Mouse (Mus musculus): ENCODE measurements around the gene Cebpb. TPM values are rescaled to one million over a fixed set of nuclear protein-coding genes. Genes with fewer than 3 reads are reported as not detected.

Cebpb gene
- polyA plus RNA-seq, 1 experiment = 5.8 TPM

DNA sequence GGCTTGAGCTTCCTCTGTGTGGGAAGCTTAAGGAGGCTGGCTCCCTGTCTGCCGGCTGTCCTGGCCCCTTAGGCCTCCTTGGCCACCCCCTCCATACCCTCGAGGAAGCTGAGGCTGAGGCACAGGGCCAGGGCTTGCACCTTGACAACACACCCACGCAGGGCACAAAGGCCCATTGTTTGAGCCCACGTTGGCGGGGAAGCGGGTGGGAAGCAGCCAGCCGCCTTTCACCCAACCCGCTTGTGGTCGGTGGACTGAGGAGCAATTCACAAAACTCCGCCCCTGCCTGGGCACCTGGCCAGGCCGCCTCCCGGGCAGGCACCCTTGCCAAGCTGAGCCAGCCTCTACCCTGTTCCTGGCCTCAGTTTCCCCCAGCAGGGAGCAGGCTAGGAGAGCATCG is 38.4 kb downstream of the Cebpb start:
- no peak for TF ChIP-seq CTCF (IDR thresholded peaks at IDR 0.05; ENCODE audit: borderline replicate concordance, extremely low read depth, insufficient read depth, insufficient read length)
- TF ChIP-seq POLR2A (IDR thresholded peaks at IDR 0.05; ENCODE audit: borderline replicate concordance, extremely low read depth, insufficient read depth, insufficient read length, poor library complexity, severe bottlenecking) = no peak
- DNase-seq (ENCODE audit: low read depth) = peak; percentile 90

DNA sequence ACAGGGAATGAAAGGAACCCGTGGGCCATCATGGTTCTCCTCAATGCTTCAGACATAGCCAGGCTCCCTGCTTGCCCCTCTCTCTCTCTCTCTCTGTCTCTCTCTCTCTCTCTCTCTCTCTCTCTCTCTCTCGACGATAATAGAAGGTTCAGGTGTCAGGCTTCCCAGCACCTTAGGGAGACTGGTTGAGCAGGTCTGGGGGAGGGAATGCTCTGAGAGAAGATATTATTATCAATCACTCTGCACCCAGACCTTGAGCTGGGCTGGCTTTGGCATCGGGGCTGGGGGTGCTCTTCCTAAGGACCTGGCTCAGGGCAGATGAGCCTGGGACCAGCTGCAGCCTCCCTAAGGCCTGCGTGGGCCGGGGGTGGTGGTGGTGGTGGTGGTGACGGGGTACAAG is 41.3 kb downstream of the Cebpb start:
- DNase-seq (ENCODE audit: low read depth) = no peak
- no peak for TF ChIP-seq CTCF (IDR thresholded peaks at IDR 0.05; ENCODE audit: borderline replicate concordance, extremely low read depth, insufficient read depth, insufficient read length)
- no peak for TF ChIP-seq POLR2A (IDR thresholded peaks at IDR 0.05; ENCODE audit: borderline replicate concordance, extremely low read depth, insufficient read depth, insufficient read length, poor library complexity, severe bottlenecking)

- no peak for DNase-seq (ENCODE audit: low read depth)
- no peak for TF ChIP-seq POLR2A (IDR thresholded peaks at IDR 0.05; ENCODE audit: borderline replicate concordance, extremely low read depth, insufficient read depth, insufficient read length, poor library complexity, severe bottlenecking)
- TF ChIP-seq CTCF (IDR thresholded peaks at IDR 0.05; ENCODE audit: borderline replicate concordance, extremely low read depth, insufficient read depth, insufficient read length) = no peak
These were observed 42.4 kb downstream of the Cebpb start for GRCm38 (mm10) chr2:167731149-167731548.

- no peak for TF ChIP-seq POLR2A (IDR thresholded peaks at IDR 0.05; ENCODE audit: borderline replicate concordance, extremely low read depth, insufficient read depth, insufficient read length, poor library complexity, severe bottlenecking)
- TF ChIP-seq CTCF (IDR thresholded peaks at IDR 0.05; ENCODE audit: borderline replicate concordance, extremely low read depth, insufficient read depth, insufficient read length) = no peak
- DNase-seq (ENCODE audit: low read depth) = no peak
These were observed 46.1 kb downstream of the Cebpb start for GRCm38 (mm10) chr2:167734861-167735260.

- TF ChIP-seq CTCF (IDR thresholded peaks at IDR 0.05; ENCODE audit: borderline replicate concordance, extremely low read depth, insufficient read depth, insufficient read length) (no peak), POLR2A (IDR thresholded peaks at IDR 0.05; ENCODE audit: borderline replicate concordance, extremely low read depth, insufficient read depth, insufficient read length, poor library complexity, severe bottlenecking) (no peak)
- DNase-seq (ENCODE audit: low read depth) = no peak
These were observed 50.3 kb downstream of the Cebpb start for GRCm38 (mm10) chr2:167739030-167739429.

Other genes starting within 250 kb of the Cebpb start
- gene Rnf114, start 196.3 kb upstream of the Cebpb start, polyA plus RNA-seq (2012; rRNA removed) = 133 and 160 TPM in 2 replicates
- 44.4 and 45.9 TPM in 2 replicates for gene Spata2, start 196.0 kb upstream of the Cebpb start, polyA plus RNA-seq (2012; rRNA removed)
- gene Snai1, start 150.7 kb upstream of the Cebpb start, polyA plus RNA-seq (2012; rRNA removed) = 7.8 and 12.0 TPM in 2 replicates
- gene Ube2v1, start 56.8 kb upstream of the Cebpb start, polyA plus RNA-seq (2012; rRNA removed) = 144 and 183 TPM in 2 replicates
- 3.5 and 9.4 TPM in 2 replicates for gene Gm20431, start 27.4 kb upstream of the Cebpb start, polyA plus RNA-seq (2012; rRNA removed)
- gene Tmem189, start 907 bp downstream of the Cebpb start, polyA plus RNA-seq (2012; rRNA removed) = 51.2 and 57.2 TPM in 2 replicates
- gene Ptpn1, start 243.1 kb downstream of the Cebpb start, polyA plus RNA-seq (2012; rRNA removed) = 60.2 and 62.4 TPM in 2 replicates

Data from brain, embryonic 14.5 days (tissue).